Mouse (Mus musculus): ENCODE results near the gene Sec1.

The Sec1 gene

DNA sequence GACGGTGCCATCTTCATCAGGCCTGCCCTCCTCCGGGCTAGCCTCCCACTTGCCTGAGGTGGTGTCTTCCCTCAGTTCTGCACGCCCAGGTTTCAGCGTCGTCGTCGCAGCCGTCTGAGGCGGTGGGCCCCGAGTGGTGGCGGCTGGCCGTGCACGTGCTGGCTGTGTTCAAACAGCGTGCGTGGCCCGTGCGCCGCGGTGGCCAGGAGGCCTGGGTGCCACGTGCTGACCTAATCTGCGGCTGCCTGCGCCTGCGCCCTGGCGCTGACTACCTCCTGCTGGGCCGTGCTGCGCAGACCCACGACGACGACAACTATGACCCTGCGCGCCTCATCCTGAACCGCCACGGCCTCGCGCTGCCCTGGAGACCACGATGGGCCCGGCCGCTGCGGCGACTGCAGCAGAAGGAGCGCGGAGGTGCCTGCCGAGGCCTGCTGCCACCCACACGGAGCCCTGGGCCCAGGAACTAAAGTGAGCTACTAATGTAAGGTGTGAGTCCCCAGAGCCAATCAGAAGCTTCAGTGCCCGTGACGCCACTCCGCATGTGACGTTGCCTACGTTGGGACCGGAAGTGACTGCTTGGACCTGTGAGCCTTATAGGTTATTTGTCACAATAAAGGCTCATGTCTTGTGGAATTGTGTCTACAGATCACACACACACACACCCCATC lies at the start of gene Sec1:
TSS of gene Sec1 (minus strand) at position 482 of the 671 bp plus-strand sequence.
- DNase-seq (ENCODE audit: low spot score in 2 of 2): no peak

DNA sequence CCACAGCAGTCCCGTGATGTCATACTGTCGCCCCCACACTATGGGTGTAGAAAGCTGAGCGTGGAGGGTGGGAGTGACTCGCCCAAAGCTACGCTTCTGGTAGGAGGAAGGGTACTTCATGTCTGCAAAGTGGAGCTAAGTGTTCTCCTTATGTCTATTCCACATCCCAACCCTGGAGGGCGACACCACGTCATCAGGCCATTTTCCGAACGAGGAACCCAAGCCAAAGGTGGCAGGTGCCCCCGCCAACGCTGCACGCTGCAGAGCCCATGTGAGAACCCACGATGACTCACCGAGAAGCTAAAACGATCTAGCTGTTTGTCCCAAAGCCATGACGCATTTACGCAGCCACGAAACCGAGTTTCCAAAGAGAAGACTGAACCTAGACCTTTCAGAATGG lies 48.1 kb upstream of the Sec1 start:
- DNase-seq (ENCODE audit: low spot score in 2 of 2): no peak

DNA sequence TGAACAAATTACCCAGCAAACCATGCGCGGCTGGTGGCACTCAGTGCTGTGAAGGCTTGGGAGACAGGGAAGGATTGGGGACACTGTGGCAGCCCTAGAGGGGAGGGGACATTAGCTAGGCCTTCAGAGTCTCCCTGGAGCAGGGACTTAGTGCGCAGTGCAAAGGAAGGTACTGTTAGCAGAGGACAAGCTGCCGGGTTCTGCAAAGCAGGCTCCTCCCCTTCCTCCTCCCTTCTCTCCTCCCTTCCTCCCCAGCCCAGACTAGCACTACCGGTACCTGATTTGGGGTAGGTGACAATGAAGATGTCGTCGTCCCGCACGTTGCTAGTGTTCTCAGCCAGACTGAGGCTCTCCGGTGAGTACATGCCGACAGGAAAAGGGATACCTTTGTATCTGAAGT lies 47.6 kb upstream of the Sec1 start:
- DNase-seq (ENCODE audit: low spot score in 2 of 2): no peak

DNA sequence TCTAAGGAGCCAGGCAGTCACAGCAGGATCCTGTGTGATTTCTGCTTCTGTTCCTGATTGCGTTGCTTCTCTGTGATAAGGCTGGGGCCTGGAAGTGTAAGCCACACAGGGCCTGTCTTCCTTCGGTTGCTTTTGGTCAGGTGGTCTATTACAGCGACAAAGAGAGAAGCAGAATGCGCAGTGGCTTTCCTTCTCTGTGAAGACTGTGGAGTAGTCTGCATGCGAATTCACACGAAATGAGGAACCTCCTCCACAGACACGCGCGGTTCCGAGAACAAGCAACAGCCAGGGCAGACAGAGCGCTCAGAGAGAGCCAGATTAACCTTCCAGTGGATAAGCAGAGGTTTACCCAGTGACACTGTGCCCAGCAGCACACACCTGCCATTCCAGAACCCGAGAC lies 47.1 kb upstream of the Sec1 start:
- DNase-seq (ENCODE audit: low spot score in 2 of 2): no peak

DNA sequence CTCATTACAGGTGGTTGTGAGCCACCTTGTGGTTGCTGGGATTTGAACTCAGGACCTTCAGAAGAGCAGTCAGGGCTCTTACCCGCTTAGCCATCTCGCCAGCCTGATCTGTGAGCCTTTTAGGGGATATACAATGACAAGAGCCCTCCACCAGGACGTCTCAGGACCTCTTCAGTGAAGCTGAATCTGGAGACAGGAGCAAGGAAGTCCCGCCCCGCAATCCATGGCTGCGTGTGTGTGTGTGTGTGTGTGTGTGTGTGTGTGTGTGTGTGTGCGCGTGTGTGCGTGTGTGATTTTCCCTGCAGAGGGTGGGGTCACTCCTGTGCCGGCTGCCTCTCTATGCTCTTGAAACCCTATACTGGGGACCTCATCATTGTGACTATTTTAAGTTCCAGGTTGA lies 45.6 kb upstream of the Sec1 start:
- DNase-seq (ENCODE audit: low spot score in 2 of 2): no peak

DNA sequence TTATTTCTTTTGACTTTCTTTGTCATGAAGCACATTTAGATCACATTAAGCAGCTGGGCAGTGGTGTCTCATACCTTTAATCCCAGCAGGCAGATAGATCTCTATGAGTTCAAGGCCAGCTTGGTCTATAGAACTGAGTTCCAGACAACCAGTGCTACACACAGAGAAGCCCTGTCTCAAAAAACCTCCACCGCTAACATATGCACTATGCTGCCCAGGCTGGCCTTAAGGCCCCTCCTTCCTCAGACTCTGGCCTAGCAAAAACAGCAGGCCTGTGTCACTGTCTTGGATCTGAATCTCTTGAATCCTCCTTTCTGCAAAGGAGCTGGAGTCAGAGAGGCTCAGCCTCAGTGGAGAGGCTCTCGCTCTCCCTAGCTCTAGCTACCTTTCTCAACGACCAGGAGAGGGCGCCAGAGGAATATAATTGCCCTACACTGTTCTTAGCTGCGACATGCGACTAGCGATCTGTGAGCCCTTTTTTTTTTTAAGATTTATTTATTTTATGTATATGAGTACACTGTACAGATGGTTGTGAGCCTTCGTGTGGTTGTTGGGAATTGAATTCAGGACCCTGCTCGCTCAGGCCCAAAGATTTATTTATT lies 45.1 kb upstream of the Sec1 start:
- peak; percentile 53 to 64 for DNase-seq (ENCODE audit: low spot score in 2 of 2)

DNA sequence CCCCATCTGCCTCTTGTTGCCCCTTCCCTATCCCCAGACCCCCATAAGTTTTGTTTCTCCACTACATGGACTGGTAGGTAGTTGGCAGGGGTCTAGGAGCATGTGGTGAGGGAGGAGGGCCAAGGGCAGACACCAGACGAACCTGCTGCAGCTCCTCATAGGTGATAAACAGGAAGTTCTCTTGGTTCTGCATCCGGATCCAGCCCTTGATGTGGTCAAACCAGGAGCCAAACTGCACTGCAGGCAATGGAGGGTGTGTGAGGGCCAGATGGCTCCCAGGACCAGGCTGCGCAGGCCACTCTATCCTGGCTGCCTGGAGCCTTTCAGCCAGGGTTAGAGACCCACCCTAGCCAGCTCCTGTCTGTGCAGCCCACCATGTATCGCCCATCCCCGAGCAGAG lies 39.3 kb upstream of the Sec1 start:
- no peak for DNase-seq (ENCODE audit: low spot score in 2 of 2)

DNA sequence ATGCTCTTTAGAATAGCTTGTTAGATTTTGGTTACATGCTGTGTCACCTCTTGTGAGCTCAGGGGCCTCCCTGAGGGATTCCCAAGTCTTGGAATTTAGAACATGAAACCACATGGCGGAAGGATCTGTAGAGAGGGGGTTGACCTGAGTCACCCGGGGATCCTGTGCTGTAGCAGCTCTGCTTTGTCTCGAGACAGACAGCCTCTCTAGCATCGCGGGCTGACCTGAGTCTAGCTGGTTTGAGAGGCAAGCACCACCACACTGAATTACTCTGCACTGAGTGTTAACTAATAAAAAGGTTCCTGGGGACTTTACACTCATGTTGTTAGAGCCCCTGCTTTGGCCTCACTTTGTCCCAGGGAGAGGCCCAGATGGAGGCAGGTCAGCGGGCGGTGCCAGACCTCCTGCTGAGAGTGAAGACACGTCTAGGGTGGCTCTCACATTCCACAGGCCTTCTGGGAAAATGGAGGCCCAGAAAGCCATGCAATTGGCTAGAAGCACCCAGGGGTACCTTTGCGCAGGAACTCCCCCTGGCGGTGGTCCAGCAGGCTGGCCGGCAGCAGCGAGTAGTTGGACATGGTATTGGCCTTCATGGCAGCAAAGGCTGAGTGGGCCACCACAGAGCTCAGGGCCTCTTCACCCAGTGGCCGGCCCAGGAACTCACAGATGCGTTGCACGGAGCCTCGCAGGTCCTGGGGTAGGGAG lies 36.7 kb upstream of the Sec1 start:
- DNase-seq (ENCODE audit: low spot score in 2 of 2): no peak

DNA sequence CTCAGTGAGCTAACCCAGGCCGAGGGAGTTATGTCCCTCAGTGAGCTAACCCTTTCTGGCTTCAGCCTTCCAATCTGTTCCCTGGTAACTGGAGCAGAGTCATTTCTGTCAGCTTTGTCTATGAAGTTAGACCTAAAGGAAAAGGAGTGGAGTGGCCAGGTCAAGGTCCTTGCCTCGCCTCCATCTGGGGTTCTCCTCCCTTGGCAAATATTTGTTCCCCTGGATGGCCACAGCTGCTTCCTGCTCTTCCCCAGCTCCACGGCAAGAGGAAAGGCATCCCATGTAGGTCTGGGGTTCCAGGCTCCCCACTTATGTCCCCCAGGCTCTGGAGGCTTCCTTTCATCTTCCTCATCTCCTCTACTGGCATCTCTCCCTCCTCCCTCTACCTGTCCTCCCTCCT lies 33.4 kb upstream of the Sec1 start:
- no peak for DNase-seq (ENCODE audit: low spot score in 2 of 2)

DNA sequence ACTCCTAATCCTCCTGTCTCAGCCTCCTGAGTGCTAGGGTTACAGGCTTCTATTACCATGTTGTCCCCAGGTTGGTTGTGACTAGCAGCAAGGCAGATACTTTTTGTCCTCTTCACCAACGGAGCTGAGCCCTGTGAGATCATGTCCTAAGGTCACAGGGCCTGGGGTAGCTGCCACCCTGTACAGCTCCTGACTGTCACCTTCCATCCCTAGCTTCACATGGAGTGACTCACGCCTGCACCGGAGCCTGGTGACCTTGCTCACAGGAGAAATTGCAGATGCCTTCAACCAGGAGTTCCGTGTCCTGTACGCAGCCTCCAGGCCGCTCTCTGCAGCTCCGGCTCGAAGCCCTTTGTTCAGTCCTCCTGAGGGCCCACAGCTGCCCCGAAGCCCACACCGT lies 32.2 kb upstream of the Sec1 start:
- no peak for DNase-seq (ENCODE audit: low spot score in 2 of 2)

DNA sequence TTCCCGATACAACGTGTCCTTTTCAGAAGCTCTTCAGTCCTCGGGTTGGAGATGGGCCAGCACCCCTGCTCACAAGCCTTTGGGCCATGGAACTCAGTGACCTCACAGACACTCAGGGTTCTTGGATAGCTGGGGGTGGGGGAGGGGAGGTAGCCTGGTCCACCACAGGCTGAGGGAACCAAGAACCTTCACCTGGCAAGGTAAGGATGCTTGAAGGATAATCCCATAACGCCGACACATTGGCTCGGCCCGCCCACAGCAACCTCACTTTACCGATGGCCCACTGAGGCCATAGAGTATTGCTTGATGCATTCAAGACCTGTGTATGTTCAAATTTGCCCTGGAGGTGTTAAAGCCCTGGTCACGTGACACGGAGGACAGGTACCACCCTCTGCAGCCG lies 31.5 kb upstream of the Sec1 start, which contains the start of gene Spaca4:
TSS of gene Spaca4 (minus strand) at position 101 of the 400 bp plus-strand sequence.
- no peak for DNase-seq (ENCODE audit: low spot score in 2 of 2)

DNA sequence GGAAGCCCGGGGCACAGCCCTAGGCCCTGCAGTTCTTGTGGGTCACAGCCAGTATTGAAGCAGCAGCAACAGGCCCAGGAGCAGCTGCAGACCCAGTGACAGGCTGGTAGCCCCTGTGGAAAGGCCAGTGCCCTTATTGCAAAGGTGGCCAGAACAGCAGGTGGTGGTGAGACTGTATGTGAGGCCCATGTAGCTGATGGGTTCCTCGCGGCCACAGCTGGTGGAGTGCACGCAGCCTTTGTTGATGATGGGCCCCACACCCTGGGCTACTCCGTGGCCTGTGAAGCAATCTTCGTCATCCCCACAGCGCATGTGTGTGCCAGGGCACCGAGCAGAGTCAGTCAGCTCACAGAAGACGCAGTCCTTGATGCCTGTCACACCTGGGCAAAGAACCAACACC lies 30.9 kb upstream of the Sec1 start:
- DNase-seq (ENCODE audit: low spot score in 2 of 2): no peak

DNA sequence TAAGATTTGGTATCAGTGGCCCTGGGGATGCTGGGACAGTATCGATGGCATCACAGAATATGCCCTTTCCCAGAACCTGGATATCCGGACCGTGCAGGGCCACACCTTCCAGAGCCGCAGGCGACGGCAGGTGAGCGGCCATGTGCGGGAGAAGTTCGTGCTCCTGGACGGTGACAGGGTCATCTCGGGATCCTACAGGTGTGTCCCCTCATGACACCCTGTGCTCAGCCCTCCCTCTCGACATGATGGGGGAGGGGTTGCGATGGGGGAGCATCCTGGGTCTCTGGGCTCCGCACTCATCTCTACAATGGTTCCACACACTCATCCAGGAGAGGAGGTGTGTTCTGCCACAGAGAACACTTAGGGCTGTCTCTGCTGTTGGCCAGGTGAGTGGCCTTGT lies 29.6 kb upstream of the Sec1 start:
- DNase-seq (ENCODE audit: low spot score in 2 of 2): no peak

DNA sequence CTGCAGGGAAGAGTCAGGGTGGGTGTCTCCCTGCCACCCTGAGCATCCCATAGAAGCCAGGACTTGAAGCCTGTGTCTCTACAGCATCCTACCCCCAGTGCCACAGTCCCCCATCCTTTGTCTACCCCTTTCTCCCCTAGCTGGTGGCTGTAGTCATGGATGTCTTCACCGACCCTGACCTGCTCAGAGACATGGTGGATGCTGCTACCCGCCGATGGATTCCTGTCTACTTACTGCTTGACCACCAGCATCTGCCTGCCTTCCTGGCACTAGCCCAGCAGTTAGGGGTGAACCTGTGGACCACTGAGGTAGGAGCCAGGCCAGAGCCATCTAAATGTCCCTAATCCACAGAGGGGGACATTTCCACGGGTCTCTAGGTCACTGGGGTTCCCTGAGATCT lies 29.1 kb upstream of the Sec1 start:
- DNase-seq (ENCODE audit: low spot score in 2 of 2): no peak

DNA sequence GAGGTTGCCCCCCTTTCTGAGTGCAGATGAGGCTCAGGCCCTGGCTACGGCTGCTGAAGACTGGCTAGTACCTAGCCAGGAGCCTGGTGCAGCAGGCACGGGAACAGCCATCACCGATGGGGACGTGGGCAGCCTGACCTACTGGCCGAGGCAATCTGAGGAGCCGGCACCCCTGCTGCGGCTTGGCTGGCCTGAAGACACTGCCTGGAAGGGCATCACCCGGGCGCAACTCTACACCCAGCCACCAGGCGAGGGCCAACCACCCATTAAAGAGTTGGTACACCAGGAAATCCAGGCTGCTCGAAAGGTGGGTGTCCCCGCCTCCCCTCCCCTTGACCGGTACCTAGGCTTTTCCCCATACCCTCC lies 28.1 kb upstream of the Sec1 start:
- no peak for DNase-seq (ENCODE audit: low spot score in 2 of 2)

DNA sequence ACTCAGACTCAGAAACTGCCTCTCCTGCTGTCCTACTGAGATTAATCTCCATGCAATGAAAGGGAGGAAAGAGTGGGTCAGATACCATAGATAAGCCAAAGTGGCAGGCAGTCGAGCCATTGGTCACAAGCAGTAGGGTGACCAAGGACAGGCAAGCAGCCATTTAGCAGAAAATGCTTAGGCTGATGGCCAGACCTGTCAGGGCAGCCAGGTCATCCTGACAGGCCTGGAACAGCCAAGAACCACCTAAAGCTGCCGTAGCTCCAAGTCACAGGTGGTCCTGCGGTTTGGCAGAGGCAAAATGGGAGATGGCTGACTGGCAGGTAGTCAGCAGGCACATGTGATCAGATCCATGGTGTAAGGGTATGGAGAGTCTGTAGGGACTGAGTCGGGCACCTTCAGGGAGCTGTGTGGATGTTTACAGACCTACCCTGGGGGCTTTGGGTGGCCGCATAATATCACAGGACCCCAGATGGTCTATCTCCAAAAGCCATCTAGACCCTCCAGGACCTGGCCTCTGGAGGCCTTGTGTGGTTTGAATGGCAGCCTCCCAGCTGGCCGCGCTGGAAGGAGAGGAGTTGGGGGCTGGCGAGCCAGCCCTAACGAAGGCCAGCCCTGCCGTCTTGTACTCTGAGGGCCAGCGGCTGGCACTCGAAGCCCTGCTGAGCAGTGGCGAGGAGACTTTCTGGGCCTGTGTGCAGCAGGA lies 27.6 kb upstream of the Sec1 start:
- no peak for DNase-seq (ENCODE audit: low spot score in 2 of 2)

DNA sequence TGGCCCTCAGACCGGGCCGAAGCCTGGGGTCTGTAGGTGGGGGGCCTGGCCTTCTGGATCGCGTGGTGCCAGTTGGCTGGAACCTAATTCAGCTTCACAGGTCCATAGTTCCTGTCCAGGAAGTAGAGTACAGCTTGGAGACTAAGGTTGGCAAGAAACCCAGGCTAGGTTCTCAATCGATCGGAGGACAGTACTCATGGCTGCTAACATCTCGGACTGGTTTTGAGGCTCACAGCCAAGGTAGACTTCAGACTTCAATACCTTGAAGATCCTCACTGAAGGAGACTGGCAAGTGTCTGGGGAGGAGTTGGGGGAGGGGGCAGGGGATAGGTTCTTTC lies 27.0 kb upstream of the Sec1 start:
- DNase-seq (ENCODE audit: low spot score in 2 of 2): no peak

DNA sequence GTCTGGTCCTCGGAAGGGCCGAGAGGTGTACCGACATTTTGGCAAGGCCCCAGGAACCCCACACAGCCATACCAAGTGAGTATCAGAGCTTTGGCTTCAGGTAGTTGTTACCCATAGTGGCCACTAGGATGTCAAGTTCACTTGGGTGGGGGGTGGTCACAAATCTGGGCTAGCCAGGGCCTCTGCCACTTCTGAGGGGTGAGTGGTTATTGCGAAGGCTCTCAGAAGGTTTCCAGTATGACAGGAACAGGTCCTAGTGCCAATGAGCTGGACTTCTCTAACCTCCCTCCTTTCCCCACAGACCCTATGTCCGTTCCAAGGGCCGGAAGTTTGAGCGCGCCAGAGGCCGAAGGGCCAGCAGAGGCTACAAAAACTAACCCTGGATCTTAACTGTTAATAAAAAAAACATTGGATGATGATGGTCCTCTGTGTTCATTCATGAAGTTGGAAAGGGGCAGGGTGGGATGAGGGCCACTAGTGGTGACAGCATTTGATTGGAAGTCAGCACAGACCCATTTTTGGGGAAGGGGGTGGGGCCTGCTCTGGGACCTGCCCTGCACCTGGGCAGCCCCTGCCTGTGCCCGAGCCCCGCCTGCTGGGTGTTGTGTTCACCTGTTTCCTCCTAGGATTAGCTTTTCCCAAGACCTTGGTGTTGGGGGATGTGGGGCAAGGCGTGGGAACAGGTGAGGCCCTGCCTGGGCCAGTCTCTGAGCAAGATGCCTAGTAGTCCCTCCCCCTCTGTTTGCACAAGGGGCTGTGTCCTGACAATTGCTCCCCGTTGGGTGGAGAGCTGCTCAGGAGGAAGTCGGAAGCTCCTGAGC lies 26.4 kb upstream of the Sec1 start, which contains the start of gene Fam83e:
TSS of gene Fam83e (plus strand) at position 800 of the 821 bp plus-strand sequence.
- no peak for DNase-seq (ENCODE audit: low spot score in 2 of 2)

DNA sequence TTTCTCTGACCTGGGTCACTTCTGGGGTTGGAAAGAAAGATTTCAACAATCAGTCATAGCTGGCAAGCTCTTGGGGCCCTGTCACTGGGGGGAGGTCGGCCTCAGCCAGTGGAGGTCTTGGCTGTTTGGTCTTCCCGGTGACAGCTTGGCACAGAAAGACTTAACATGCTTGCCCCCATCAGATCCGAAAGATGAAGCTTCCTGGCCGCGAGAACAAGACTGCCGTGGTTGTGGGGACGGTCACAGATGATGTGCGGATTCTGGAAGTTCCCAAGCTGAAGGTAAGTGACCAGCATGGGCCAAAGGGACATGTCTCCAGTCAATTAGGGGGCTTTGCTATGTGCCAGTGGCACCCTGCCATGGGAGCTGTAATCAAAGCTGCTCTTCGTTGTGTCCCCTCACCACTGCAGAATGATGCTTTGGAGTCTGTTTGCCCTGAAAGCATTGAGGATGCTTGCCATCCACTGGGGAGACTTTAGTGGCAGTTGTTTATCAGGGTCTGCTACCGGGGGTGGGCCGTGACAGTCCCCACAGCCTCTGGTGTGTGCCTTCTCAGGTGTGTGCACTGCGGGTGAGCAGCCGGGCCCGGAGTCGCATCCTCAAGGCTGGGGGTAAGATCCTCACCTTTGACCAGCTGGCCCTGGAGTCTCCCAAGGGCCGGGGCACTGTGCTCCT lies 25.7 kb upstream of the Sec1 start:
- DNase-seq (ENCODE audit: low spot score in 2 of 2): no peak

DNA sequence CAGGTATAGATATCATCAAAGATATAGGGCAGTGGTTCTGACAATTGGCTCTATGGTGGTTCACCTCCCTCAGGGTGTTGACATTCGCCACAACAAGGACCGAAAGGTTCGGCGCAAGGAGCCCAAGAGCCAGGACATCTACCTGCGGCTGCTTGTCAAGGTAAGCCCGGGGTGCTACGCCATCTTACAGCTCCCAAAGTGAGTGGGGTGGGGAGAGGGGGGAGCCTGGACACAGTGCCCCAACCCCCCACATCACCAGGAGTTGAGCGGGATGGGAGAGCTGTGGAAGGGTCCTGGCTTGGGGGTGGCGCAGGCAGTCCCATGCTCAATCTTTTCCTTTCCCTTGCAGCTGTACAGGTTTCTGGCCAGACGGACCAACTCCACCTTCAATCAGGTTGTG lies 25.0 kb upstream of the Sec1 start:
- DNase-seq (ENCODE audit: low spot score in 2 of 2): no peak

DNA sequence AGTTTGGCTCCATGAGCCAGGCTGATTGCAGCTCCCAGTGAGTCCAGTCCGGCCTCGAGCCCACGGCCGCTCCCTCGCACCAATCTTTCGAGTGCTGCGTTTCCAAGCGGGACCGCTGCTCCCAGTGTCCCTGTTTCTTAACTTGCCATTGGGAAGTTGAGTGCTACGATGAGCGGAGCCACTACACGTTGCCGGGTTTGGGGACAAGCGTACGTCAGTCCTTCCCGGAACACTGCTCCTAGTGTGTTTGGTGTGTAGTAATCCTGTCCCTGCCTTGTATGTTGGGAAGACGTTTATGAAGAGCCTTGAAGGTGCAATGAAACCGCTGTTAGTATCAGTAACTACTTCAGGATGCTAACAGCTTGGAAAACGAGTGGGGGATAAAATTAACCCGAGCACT lies 24.1 kb upstream of the Sec1 start:
- no peak for DNase-seq (ENCODE audit: low spot score in 2 of 2)
